Mouse (Mus musculus) cerebellum, postnatal 36 days (tissue): Measurements from ENCODE around the gene Gm17509.
"Not testable (repeated sequence)": the region's sequence is repeated elsewhere in the genome, so short reads cannot be mapped to it uniquely, and the experiment has no call there.

ENCODE experiments used
- DNase-seq, 2 experiments: peaks; one replicate each; pipeline ENCODE4 v3.0.0; 2021 to 2022; ENCODE audit warnings: mixed read lengths in 2 of 2

The Gm17509 gene

DNA sequence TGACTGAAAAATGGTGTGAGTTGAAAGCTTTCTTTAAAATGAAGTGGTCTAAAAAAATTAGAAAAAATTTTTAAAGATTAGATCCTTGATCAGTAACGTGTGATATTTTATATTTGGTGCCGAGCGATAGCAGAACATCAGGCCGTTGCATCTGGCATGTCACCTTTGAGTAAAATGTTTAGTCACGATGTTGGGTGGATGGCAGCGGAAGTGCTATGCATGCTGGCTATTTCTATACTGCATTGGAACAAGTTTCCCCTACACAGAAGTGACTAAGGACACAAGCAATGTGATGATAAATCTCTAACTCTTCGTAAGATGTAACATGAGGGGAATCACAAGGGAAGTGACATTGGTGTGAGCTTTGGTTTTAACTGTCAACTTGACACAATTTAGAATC lies 16.2 kb downstream of the Gm17509 start:
- no peak for DNase-seq

DNA sequence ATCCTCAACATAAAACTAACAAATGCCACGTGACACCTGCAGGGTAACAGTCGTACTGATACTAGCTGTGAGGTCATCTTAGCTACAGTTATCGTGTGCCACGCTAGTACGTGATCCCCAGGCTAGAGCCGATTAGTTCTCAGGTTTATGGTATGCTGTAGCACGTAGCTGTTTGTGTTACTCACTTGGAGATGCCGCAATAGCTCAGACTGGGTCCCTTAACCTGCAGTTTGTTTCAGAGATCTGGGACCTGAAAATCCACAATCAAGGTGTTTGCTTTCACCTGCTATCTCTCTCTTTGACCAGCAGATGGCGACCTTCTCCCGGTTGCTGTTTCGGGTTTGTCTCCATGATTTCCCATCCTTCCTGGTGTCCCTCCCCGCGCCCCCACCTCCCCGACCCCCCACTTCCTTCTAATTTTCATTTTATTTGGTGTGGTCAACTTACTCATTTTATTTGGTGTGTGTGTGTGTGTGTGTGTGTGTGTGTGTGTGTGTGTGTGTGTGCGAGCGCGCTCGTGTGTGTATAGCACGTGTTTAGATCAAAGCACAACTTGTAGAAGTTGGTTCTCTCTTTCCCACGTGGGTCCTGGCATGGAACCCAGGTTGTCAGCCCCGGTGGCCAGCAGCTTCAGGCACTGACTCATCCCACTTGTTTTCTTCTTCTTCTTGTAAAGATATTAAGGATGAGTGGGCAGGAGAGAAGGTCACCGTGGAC lies 18.0 kb downstream of the Gm17509 start:
- peak; percentile 27 to 46 for DNase-seq

DNA sequence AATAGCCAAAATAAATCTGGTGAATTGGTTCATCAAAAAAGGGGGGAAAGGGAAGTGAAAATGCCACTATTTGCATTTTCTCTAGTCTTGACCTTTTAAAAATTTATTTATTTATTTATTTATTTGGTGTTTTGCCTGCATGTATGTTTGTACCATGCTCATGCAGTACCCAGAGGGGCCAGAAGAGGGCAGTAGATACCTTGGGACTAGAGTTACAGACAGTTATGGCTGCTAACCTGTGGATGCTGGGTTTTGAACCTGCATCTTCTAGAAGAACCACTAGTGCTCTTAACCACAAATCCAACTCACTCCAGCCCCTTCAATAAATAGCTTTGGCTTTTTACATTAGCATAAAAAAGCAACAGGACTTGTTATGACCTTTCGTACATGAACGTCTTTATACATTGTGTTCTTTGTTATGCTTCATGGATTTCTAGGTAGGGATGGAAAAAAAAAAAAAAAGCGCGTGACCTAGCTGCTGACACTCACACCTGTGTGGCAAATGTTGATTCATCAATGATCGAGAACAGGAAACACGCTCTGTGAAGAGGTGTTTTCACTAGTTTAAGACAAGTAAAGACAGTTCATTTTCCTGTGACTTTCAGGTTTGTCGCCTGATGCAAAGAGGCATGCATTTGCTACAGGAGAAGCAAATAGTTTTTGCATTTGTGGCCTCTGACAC lies 22.3 kb downstream of the Gm17509 start:
- DNase-seq, result peak; percentile 84 to 88

DNA sequence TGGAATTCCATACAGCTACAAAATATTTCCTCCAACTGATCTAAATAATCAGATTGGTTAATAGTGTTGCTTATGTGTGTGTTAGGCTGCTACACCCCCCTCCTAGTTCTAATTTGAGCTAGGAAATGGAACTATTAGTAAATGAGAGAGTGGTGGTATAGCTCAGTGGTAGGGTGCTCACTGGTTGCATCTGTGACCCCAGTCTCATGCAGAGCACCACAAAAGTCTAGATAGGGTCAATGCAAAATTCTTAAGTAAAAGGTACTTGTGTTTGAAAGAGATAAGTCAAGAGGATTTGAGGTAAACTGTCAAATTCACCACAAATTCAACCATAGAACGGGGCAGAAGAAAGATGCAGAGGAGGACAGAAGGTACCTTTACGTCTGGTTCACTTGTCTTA lies 23.2 kb downstream of the Gm17509 start:
- DNase-seq, result no peak

DNA sequence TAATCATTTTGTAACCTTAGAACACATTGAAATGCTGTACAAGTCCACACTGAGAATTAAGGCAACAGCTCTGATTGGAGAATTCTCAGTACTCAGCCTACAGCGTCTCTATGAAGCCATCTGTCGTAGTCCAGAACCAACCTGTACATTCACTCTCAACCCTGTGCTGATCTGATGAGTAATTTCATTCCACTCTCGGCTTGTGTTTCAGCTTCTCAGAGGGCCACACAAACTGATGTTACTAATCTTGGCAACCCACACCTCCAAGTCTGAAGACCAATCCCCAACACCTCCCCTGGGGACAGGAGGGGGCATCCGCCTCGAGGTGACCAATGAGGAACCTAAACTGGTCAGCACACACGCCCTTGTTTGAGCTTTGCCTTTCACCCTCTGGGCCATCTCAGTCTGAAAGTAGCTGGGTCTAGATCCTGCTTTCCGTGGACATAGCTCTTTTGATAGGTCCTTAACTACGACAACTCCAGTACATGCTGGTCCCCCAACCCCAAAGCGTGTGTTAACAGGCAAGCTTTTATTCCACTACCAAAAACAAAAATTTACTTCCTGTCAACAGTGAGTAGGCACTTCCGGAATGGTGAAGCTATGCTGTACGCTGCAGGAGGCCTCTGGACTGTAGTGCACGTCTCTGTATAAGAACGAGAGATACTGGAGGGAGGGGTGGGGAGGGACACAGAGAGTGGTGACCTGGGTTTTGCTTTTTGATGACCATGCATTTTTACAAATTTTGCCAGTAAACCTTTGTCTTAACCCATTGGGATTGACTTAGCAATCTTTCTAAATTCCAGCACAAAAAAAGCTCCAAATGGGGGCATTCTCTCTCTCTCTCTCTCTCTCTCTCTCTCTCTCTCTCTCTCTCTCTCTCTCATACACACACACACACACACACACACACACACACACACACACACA lies 25.0 kb downstream of the Gm17509 start:
- DNase-seq, result no peak

DNA sequence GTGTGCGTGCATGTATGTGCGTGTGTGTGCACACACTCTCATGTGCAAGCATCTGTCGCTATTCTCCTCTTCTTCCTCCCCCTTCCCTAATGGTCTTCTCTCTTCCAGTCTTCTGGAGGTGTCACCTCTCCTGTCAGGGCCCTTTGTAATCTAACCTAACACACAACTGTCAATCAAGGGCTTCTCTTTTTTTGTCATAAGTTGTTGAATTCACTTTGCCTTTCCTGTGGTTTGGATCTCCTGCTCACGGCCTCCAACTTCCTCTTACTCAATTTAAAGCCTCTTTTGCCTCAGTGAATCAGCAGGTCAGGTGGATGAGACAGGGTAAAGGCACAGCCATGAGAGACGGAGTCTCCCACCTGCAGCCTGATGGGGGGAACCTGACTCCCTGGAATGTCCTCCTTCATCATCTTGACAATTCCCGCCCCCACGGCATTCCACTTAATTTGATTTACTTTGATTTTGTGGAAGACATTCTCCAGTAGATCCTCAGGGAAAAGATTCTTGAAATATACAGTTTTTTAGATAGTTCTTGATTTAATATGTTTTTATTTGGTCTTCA lies 27.4 kb downstream of the Gm17509 start:
- no peak for DNase-seq

DNA sequence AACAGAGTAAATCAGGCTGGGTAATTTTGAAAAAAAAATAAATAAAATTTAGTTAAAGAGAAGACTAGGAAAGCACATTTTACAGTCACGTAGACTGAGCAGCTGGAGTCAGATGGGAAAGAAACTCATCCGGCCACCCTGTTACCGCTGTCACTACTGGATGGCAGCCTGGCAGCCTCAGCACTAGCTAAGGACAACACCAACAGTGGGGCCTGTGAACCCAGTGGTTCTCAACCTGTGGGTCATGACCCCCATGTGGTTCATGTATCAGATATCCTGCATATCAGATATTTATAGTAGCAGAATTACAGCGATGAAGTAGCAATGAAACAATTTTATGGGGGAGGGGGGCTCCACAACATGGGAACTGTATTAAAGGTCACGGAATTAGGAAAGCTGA lies 28.7 kb downstream of the Gm17509 start:
- DNase-seq, result no peak

DNA sequence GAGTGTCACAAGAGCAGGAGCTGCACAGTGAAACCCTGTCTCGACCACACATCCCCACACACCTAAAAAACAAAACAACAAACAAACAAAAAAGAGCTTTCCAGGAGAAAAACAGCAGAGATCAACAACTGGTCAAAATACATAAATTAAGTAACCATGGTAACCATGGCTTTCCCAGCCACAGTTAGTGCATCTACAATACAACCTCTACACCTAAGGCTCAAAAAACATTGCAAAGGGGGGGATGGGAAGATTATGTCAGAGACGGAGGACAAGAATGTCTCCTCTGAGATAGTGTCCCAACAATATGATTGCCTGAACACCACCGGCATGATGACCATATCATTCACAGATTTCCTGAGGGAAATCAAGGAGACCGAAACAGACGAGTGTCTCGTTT lies 35.5 kb downstream of the Gm17509 start:
- DNase-seq, result no peak

DNA sequence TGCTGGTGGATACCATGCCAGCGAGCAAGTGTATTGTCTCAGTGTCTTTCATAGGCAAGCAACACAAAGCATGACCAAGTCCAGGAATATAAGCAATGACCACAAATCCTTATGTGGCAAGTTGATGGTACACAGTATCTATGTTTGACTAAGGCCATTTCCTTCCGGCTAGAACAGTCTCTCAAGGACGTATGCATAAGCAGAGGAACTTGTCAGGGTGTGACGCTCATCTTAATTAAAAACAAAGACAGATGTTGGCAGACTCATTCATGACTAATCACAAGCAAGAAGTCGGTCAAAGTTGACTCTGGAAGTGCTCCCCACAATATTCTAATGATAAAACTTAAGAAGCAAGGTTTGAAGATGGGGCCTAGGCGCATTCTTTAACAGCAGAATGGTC lies 37.6 kb downstream of the Gm17509 start:
- DNase-seq, result no peak

DNA sequence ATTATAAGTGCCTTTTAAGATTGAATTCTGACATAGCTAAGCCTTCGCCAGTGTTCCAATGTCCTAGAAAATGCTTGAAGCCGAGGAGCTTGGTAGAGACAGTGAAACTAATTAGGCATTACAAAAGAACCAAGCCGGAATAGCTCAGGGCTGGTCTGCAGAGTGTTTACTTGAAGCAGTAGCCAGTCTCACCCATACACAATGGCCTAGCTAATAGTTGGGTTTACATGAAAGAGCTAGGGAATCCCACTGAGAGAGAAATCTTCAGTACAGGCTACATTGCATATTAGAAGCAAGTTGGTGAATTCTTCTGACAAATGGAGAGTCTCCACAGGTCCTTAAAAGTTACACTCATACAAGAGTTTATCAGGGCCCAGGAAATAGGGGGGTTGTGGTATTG lies 40.0 kb downstream of the Gm17509 start:
- not testable (repeated sequence) for DNase-seq
